Mouse (Mus musculus) cortical plate, adult 2 months (tissue): ENCODE measurements around the gene Chrnb4. TPM values are rescaled to one million over a fixed set of nuclear protein-coding genes. Genes with fewer than 3 reads are reported as not detected.

ENCODE experiments used
- H3K27ac ChIP-seq: fragments of 200-500 bp; 2 replicates; pipeline ENCODE4 v1.5.1; 2012; ENCODE audit warnings: low read length, control low read depth, inconsistent platforms; ENCODE audit not compliant: insufficient read depth
- H3K4me1 ChIP-seq: fragments of 200-500 bp; 2 replicates; pipeline ENCODE4 v1.6.1; 2011; ENCODE audit warnings: low read length; ENCODE audit not compliant: control insufficient read depth, insufficient read depth
- H3K4me3 ChIP-seq: fragments of 200-500 bp; 2 replicates; pipeline ENCODE4 v1.5.1; 2011; ENCODE audit warnings: mild to moderate bottlenecking, low read length, control low read depth; ENCODE audit not compliant: insufficient read depth
- CTCF ChIP-seq: fragments of 200-500 bp; IDR thresholded peaks from 2 replicates; pipeline ENCODE4 v1.5.1; 2011; ENCODE audit warnings: mild to moderate bottlenecking, control low read depth, low read length; ENCODE audit not compliant: insufficient read depth; ENCODE audit errors: extremely low read depth
- POLR2A ChIP-seq: fragments of 200-500 bp; IDR thresholded peaks from 2 replicates; pipeline ENCODE4 v1.6.1; 2011; ENCODE audit warnings: mild to moderate bottlenecking, low read length, control low read depth; ENCODE audit not compliant: insufficient read depth; ENCODE audit errors: extremely low read depth
- polyA plus RNA-seq: library from polyadenylated mRNA; depleted of rRNA; stranded (reverse); fragments of >200 nt; gene quantifications from 2 replicates; pipeline ENCODE4 v1.2.3, GENCODE M21; 2012; rRNA removed

Chrnb4 gene
- polyA plus RNA-seq, 1 experiment, result 0.13 TPM

DNA sequence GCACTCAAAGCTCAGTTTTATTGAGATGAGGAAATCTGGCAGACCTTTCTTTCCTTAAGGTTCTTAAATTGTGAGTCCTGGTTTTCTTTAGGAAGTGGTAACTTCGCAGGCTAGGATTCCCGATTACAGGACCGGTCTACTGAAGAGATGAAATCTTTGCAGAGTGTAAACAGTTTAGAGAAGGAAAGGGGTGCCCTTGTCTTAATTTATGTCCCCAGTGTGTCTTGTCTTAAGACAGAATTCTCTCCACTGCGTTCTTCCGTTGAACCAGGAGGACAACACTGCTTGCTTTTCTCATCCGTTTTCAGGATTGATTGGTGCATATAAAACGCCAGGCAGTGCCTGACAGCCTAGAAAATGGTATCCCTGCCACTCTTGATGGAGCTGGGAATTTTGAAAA is 66.2 kb downstream of the Chrnb4 start:
- Histone ChIP-seq H3K4me3 (0 out of 2 replicates have a peak overlapping the region, but pooled peaks have one; percentile 25), H3K4me1 (peaks cover 3% of the 10 kb centered on the region; the same call in 1 of the 2 replicates), H3K27ac (no peak overlapping the region)
- TF ChIP-seq POLR2A (no peak), CTCF (no peak)

GRCm38 (mm10) chr9:54981291-54982191 is 67.0 kb downstream of the Chrnb4 start:
- TF ChIP-seq CTCF (no peak), POLR2A (no peak)
- H3K4me1 ChIP-seq, result peaks cover 3% of the 10 kb centered on the region; the same call in 1 of the 2 replicates
- no peak overlapping the region for H3K27ac ChIP-seq
- peak overlapping the region; percentile 25 for H3K4me3 ChIP-seq

GRCm38 (mm10) chr9:54980674-54981073 is 67.9 kb downstream of the Chrnb4 start, which contains the start of gene Chrna5:
Gene Chrna5, plus strand, starts transcription at chr9:54980880.
- no peak within 1 kb of the TSS for H3K27ac ChIP-seq
- peak within 1 kb of the TSS; percentile 25 for H3K4me3 ChIP-seq
- H3K4me1 ChIP-seq, result peaks cover 3% of the 10 kb centered on the region; the same call in 1 of the 2 replicates
- TF ChIP-seq CTCF (no peak), POLR2A (no peak)

Other genes with a start within 250 kb of the Chrnb4 start
- gene Ireb2, start 185.0 kb downstream of the Chrnb4 start, polyA plus RNA-seq, result 22.6 and 23.2 TPM in 2 replicates
- 1.1 and 1.2 TPM in 2 replicates for gene Hykk, start 131.5 kb downstream of the Chrnb4 start, polyA plus RNA-seq
- gene Psma4, start 98.0 kb downstream of the Chrnb4 start, polyA plus RNA-seq, result 140 and 144 TPM in 2 replicates
- 0.19 TPM in 1 of 2 replicates, not detected in the other for gene AY074887, start 97.8 kb downstream of the Chrnb4 start, polyA plus RNA-seq
- 2.9 and 3.2 TPM in 2 replicates for gene Chrna5, start 67.9 kb downstream of the Chrnb4 start, polyA plus RNA-seq
- 0.26 and 0.44 TPM in 2 replicates for gene Chrna3, start 22.2 kb downstream of the Chrnb4 start, polyA plus RNA-seq
- gene Ube2q2, start 100.1 kb upstream of the Chrnb4 start, polyA plus RNA-seq, result 40.8 and 44.8 TPM in 2 replicates
- 33.1 and 34.8 TPM in 2 replicates for gene Fbxo22, start 160.1 kb upstream of the Chrnb4 start, polyA plus RNA-seq